Mouse (Mus musculus): ENCODE measurements around the gene Phlda1.

Gene Phlda1

DNA sequence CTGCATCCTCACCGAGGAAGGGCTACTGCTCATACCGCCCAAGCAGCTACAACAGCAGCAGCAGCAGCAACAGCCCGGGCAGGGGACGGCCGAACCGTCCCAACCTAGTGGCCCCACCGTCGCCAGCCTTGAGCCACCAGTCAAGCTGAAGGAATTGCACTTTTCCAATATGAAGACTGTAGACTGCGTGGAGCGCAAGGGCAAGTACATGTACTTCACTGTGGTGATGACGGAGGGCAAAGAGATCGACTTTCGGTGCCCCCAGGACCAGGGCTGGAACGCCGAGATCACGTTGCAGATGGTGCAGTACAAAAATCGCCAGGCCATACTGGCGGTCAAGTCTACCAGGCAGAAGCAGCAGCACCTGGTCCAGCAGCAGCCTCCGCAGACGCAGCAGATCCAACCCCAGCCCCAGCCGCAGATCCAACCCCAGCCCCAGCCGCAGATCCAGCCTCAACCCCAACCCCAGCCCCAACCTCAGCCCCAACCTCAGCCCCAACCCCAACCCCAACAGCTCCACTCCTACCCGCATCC is 907 bp downstream of the Phlda1 start:
- peak in 1 of 2 experiments; percentile 24 for DNase-seq

DNA sequence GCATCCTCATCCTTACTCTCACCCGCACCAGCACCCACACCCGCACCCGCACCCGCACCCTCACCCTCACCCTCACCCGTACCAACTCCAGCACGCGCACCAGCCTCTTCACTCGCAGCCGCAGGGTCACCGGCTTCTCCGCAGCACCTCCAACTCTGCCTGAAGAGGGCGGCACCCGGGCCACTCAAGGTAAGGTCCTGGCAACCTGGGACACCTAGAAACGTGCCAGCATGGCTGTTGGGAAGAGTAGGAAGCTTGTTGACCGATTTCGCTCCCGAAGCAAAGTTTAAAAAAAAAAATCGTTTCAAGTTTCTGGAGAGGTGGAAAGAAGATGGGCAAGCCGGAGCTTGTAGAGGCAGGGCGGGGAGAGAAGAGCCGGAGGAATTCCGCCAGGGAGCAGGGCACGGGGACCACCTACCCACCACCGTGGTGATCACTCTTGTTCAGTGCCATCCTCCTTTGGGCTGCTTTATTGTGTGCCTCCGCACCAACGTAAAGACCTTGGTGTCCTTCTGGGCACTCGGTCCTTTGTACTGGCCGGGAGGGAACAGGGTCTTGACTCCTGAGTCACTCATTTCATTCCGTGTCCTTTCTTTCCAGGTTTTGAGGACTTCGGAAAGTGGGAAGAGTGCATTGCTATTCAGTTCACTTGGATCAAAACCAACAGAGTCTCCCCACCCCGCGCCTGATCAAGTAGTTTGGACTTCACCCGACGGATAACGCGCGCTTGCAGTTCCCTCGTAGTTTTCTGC is 1.6 kb downstream of the Phlda1 start:
- DNase-seq, result peak; percentile 82 to 88

DNA sequence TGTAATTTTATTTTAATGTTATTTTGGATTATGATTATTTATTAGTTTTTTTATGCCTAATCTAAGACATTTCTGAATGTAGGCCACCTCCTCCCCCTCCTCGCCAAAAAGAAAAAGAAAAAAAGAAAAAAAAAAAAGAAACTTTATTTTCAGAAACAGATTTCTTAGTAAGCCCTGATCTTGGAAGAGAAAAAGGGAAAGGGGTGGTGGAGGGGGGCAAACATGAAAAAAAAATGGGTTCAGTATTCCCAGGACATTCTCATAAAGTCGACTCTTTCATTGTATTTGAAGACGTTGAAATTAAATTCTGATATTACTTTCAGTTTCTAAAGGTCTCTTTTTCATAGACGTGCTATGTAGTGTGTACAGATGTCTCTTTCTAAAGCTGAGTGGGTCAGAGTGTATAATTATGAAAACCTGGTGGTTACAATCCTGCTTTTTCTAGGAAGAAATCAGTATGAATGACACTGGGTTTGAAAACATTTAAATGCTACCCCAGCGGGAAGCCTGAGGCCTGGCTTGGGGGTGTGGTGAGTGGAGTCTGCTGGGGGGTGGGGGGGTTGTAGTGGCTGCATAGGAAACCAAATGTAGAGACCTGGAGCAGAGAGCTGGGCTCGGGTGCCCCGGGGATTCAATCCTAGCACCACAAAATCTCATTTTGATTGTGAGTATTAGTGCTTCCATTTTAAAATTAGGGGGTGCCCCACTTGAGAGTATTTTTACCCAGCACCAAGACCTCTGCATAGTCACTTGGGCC is 2.4 kb downstream of the Phlda1 start:
- DNase-seq, result no peak

DNA sequence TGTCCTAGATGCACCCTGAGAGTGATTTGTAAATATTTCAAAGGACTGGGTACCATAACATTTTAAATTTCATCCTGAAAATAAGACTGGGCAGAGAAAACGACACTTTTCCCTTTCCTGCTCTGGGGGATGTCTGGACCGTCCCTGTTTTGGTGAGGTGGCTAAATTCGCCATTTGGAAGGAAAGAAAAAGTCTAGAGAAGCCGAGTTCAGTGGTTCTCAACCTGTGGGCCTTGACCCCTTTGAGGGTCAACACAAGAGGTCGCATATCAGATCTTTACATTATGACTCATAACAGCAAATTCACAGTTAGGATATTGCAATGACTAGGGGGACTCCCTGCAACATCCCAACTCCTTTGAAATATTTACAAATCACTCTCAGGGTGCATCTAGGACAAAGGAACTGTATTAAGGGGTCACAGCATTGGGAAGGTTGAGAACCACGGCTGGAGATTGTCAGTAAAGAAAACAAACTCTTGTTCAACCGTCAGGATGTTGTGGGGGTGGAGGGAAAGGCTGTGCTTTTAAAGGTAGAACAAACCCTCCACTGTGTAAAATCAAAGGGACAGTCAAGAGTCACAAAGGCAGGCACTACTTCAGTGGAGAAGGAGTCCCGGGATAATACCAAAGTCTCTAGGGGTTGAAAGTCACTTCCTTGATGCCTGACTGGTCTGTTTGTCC is 3.2 kb downstream of the Phlda1 start:
- DNase-seq, result no peak

- DNase-seq, result no peak
Measured at GRCm38 (mm10) chr10:111509981-111510380, 3.9 kb downstream of the Phlda1 start.

DNA sequence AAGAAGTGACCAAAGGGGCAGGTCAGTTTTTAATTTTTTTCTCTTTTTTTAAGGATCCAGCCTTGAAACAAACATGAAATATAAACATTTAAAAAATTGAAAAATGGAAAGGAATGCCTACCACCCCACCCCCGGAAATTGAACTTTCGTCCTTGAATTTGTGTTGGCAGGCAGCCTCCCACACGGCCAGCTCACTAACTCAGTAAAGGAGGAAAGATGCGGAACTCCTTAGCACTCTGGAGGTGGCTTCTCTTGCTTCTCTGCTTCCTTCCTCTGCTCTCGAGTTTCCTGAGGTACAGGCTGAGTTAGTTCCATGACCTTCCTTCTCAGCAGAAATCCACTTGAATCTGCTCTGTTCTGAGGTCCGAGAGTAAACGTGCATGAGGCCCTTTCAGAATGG is 4.7 kb downstream of the Phlda1 start:
- DNase-seq, result no peak

DNA sequence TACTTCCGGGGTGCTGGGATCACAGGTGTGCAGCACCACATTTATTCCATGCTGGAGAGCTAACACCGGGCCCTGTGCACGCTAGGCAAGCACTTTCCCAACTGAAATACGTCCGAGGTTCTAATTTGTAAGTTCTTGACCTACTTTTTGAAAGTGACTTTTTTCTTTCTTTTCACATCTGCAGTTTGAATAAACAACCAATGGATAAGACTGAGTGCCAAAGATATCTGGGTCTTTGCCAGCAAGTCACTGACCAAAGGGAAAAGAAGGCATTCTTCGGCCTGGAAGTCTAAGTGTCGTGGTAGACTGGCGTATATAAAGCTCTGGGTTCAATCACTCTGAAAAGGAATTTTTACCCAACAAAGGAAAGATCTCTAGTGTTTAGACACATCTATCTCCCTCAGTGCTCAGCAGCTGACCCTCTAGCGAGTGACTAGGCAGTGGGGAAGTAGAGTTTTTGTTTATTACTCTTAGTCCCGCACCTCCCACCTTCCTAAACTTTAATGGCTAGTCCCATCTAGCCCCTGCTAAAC is 6.0 kb downstream of the Phlda1 start:
- DNase-seq, result peak in 1 of 2 experiments; percentile 42

GRCm38 (mm10) chr10:111514282-111514885 is 8.3 kb downstream of the Phlda1 start:
- no peak for DNase-seq

DNA sequence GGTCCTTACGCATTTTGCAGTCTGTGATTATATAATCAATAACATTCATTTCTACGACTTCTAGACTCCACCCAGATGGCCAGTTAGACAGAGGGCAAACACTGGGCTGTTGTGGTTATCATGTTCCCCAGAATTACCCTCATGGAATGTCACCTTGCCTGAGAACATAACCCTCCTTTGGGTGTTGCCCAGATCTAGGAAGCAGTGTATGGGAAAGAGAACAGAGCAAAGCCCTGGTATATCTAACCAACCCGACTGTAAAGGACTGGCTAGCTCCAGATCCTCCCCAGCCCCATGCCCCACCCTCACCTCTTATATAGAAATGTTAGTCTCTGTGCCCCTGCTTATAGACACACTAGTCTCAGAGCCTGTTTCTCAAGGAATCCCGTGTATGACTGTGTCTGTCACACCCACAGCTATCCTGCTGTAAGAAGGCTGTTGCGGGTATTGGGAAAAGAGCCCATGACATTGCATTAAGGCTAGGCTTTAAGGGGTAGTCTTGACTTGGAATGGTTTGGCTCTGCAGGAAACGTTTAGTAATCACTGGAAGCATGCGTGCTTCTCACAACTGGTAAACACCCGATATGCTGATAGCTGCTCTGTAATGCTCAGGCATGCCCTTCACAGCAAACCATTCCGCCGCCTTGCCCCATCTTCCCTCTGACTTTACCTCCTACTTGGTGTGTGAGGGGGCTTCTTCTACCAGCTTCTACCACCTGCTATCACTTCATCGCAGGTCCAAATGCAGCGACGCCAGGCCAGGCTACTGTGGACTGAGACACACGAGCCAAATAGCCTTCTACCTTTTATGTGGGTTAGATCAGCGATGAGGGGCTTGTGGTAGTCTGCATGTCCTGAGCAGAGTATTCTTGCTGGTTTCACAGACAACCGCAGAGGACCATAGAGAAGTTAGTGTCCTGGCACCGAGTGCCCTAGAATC is 9.3 kb downstream of the Phlda1 start:
- DNase-seq, result no peak

DNA sequence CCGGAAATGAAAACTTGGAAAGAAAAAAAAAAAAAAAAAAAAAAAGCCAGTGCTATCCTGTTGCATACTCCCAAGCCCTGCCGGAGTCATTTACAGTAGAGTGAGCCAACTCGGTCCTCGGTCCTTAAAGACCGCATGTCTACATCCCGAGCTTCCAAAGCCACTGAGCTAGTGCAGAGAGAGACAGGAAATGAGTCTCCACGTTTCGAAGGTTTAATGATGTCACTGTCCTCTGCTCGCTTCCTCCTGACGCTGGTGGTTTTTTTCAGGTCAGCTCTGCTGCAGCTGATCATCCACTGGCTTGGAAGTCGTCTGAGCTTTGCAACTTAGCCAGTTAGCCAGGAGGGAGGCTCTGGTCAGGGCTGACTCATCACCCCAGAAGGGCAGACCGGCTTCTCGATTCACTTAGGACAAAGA is 10.1 kb downstream of the Phlda1 start:
- DNase-seq, result peak; percentile 44 to 55

- no peak for DNase-seq
Measured at GRCm38 (mm10) chr10:111516804-111517436, 10.8 kb downstream of the Phlda1 start.

DNA sequence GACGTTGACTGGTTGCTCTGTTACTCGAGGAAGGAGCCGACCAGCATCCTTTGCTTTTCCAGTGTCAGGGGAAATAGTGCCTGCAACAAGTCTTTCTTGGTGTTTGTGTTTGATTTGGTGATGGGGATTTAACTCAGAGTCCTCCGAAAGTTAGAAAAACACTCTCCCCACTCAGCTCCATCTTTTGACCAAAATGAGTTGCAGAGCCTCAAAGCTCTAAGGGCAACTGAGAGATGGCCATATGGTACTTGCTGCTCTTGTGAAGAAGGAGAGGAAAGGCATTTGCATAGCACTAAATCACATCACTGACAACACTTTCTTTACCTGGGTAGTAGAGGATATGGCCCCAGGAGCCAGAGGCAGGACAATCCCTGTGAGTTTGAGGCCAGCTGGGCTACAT is 12.3 kb downstream of the Phlda1 start:
- no peak for DNase-seq

GRCm38 (mm10) chr10:111519620-111520370 is 13.7 kb downstream of the Phlda1 start:
- peak; percentile 38 to 44 for DNase-seq

- no peak for DNase-seq
Measured at GRCm38 (mm10) chr10:111520621-111521020, 14.5 kb downstream of the Phlda1 start.

DNA sequence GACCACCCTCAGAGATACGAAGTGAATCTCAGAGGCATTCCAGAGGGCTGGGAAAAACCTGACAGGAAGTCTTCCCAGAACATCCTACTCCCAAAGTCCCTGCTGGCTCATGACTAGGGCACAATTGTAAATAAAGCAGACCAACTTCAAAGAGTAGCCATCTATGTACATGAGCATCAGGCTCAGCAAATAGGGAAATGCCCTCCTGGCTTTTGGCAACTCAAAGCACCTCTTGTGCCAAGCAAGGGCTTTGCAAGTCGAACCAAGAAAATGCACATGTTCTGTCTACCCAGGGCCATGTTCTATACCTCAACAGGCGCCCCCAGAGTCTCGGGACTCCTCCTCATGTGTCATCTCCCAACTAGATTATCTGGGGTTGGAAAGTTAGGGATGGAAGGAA is 15.6 kb downstream of the Phlda1 start:
- DNase-seq, result no peak

- DNase-seq, result no peak
Measured at GRCm38 (mm10) chr10:111522230-111522629, 16.1 kb downstream of the Phlda1 start.

GRCm38 (mm10) chr10:111523894-111524293 is 17.8 kb downstream of the Phlda1 start:
- no peak for DNase-seq

DNA sequence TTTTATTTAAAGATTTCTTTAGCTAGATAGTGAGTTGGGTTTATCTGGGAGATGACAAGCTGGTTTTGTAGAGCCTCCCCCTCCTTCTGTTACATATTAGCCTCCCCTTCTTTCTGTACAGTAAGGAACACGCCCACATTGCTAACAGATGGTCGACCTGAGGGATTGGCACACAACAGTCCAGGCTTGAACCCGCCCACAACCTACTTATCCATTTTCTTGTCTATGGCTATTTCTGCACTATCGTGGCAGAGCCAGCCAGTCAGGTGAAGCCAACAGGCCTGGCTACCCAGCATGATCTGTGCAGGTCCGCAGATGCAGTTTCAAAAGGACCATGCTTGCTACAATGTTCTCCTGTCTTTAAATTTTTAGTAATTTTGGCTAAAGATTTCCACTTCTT is 21.0 kb downstream of the Phlda1 start:
- DNase-seq, result no peak

DNA sequence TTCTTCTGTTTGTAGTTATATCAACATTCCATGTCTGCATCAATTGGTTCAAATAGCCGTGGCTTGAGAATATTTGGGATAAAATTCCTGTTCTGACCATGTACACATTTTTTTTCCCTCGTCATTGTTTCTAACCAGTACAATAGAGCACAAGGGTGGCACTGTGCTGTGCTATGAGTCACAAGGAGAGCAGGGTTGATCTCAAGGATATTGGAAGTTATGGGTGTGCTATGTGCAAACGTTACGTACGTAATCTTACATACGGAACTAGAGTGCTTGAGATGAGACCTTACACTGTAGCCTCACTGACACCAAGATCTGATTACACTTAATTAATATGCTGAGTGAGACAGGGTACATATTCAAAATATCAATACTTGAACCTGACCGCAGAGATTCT is 21.5 kb downstream of the Phlda1 start:
- no peak for DNase-seq

DNA sequence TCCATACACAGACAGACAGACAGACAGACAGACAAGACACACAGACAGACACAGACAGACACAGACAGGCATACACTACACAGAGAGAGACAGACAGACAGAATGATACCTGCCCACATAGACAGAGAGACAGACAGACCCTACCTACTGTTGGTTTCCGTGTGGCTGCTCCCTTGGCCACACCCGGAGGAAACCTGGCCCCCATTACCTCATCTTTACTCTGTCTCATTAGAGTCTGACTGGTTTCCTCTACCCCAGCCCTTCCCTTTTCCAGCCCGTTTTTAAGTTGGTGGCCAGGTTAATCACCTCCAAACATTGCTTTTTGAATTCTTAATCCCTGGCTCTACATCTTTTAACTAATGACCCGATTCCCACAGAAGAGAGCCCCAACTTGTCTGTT is 22.2 kb downstream of the Phlda1 start:
- DNase-seq, result no peak
